Mouse (Mus musculus) stomach, embryonic 14.5 days (tissue): Measurements from ENCODE around the gene Iqub. TPM values are rescaled to one million over a fixed set of nuclear protein-coding genes. Genes with fewer than 3 reads are reported as not detected.

Source experiments
- polyA plus RNA-seq: library from polyadenylated mRNA; unstranded; fragments of >200 nt; fragmentation: Nextera tagmentation; extraction: Ambion mirVana; gene quantifications from 2 replicates; pipeline ENCODE4 v1.2.1, GENCODE M21; 2014

Gene Iqub
- polyA plus RNA-seq, 1 experiment from 2014 or later = not detected

Other genes starting within 250 kb of the Iqub start
- gene Ndufa5, start 12.9 kb upstream of the Iqub start, polyA plus RNA-seq = 348 and 357 TPM in 2 replicates
- gene Asb15, start 13.1 kb upstream of the Iqub start, polyA plus RNA-seq = not detected in 2 replicates
- not detected in 2 replicates for gene Lmod2, start 82.7 kb upstream of the Iqub start, polyA plus RNA-seq
- gene Wasl, start 149.9 kb upstream of the Iqub start, polyA plus RNA-seq = 59.8 and 60.2 TPM in 2 replicates
- gene Hyal6, start 218.2 kb upstream of the Iqub start, polyA plus RNA-seq = not detected in 2 replicates
- gene Hyal4, start 233.3 kb upstream of the Iqub start, polyA plus RNA-seq = not detected in 2 replicates